Mouse (Mus musculus): ENCODE data around the gene Tac2. TPM values are rescaled to one million over a fixed set of nuclear protein-coding genes. Genes with fewer than 3 reads are reported as not detected.

Tac2 gene
- polyA plus RNA-seq, 1 experiment from 2014 or later: 0.34 TPM

DNA sequence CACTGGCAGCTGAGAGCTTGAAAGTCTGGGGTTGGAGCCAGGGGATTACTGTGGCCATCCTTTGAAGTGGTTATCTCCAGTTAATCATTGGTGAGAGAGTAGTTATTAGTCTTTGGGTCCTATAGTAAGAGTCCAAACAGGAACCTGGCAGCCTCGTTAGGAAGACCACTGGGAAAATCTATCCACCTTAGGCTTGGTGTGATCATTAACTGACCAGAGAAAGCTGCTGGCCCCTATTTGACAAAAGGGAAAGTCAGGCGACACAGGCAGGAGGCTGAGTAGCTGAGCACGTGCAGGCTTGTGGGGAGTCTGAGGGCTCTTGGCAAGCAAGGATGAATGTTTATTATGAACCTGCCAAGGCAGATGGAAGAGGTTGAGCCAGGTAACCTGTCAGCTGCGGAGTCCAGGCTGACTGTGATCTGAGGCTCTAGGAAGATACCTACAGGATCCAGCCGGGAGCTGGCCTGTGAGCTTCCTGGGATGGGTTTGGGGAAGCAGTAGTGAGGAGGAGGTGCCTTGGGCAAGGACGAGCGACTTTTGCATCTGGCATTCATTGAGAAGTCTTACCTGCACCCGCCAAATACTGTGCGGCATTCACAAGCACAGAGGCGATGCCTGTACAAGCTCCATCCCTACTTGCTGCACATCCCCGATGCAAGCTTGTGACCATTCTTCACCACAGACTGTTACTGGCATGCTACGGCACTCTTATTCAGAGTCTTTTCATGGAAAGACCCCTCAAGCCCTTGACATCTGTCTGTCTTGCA is 39.8 kb downstream of the Tac2 start:
- whole genome bisulfite sequencing: 45% methylated on average over 12 of the region's 12 CpGs
- H3K4me2 ChIP-seq (replicated peaks; ENCODE audit: low read depth): no peak overlapping the region
- no peak overlapping the region for H3K4me3 ChIP-seq (ENCODE audit: low read depth, low read length)
- H3K9me3 ChIP-seq (ENCODE audit: control insufficient read depth, low read length): no peaks in the 10 kb centered on the region
- H3K9ac ChIP-seq (ENCODE audit: low read length): no peak overlapping the region
- 0 out of 2 replicates have a peak, but pooled peaks have one; percentile 15 for ATAC-seq (ENCODE audit: low FRiP score, low TSS enrichment)
- H3K27me3 ChIP-seq (ENCODE audit: control insufficient read depth, insufficient read depth, low read length): no peaks in the 10 kb centered on the region
- no peaks in the 10 kb centered on the region for H3K36me3 ChIP-seq (ENCODE audit: control insufficient read depth, insufficient read depth, low read length)
- H3K4me1 ChIP-seq (replicated peaks; ENCODE audit: control insufficient read depth, insufficient read depth): no peaks in the 10 kb centered on the region
- no peak overlapping the region for H3K27ac ChIP-seq (replicated peaks)
- no peak for DNase-seq (ENCODE audit: low spot score)
- TF ChIP-seq CTCF (IDR thresholded peaks at IDR 0.05; ENCODE audit: low read depth) (no peak), EP300 (optimal IDR thresholded peaks at IDR 0.05) (no peak)

DNA sequence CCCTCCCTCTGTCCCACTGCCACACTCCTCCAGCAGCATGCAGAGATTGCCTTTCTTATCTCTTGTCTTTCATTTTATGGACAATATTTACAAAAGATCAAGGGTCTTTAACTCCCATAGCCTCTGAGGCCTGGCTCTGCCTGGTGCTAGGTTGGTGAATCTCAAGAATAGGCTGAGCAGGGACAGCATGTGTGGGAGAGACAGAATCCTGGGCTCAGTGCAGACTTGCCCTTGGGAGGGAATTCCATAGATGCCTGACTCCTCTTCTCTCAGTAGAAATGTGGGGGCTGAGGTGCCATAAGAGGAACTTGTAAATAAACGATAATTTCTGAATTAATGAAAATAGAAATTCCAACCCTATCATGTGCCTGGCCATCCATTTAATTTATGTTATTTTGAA is 42.3 kb downstream of the Tac2 start:
- Histone ChIP-seq H3K4me2 (replicated peaks; ENCODE audit: low read depth) (no peak overlapping the region), H3K4me3 (ENCODE audit: low read depth, low read length) (no peak overlapping the region), H3K9me3 (ENCODE audit: control insufficient read depth, low read length) (no peaks in the 10 kb centered on the region), H3K36me3 (ENCODE audit: control insufficient read depth, insufficient read depth, low read length) (no peaks in the 10 kb centered on the region), H3K9ac (ENCODE audit: low read length) (no peak overlapping the region), H3K27ac (replicated peaks) (no peak overlapping the region), H3K4me1 (replicated peaks; ENCODE audit: control insufficient read depth, insufficient read depth) (no peaks in the 10 kb centered on the region), H3K27me3 (ENCODE audit: control insufficient read depth, insufficient read depth, low read length) (no peaks in the 10 kb centered on the region)
- DNase-seq (ENCODE audit: low spot score) (no peak), ATAC-seq (ENCODE audit: low FRiP score, low TSS enrichment) (no peak)
- 76% methylated on average over 1 of the region's 1 CpGs for WGBS
- no peak for TF ChIP-seq EP300 (optimal IDR thresholded peaks at IDR 0.05)
- TF ChIP-seq CTCF (IDR thresholded peaks at IDR 0.05; ENCODE audit: low read depth): no peak

DNA sequence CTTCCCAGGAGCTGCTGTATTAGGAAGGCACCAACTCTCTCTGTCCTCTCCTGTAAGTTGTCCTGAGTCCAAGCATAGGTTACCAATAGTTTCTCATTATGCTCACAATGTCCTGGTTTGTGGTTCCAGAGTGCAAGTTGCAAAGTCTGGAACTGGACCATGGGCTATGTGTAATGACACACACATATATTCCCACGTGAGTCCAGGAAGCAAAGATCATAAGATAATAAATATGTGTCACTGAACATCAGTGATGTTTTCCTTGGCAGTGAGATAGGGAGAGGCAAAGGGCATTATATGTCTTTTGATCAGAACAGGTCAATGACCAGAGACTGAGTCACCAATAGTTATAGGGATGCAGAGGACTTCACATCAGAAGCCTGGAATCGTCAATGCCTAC is 51.7 kb downstream of the Tac2 start, which contains the start of gene Rdh9:
Gene Rdh9 (plus strand): TSS at position 376 of the 400 bp plus-strand sequence.
- TF ChIP-seq CTCF (IDR thresholded peaks at IDR 0.05; ENCODE audit: low read depth) (no peak), EP300 (optimal IDR thresholded peaks at IDR 0.05) (no peak)
- WGBS: 72% methylated on average over 2 of the region's 2 CpGs

More for the DNA sequence above, 51.7 kb downstream of the Tac2 start, which contains the start of gene Rdh9:
- peak; percentile 73 for ATAC-seq (ENCODE audit: low FRiP score, low TSS enrichment)
- no peak within 1 kb of the TSS for H3K4me2 ChIP-seq (replicated peaks; ENCODE audit: low read depth)
- H3K27me3 ChIP-seq (ENCODE audit: control insufficient read depth, insufficient read depth, low read length): no peaks in the 10 kb centered on the region
- H3K36me3 ChIP-seq (ENCODE audit: control insufficient read depth, insufficient read depth, low read length): no peaks in the 10 kb centered on the region
- no peaks in the 10 kb centered on the region for H3K9me3 ChIP-seq (ENCODE audit: control insufficient read depth, low read length)
- no peak within 1 kb of the TSS for H3K9ac ChIP-seq (ENCODE audit: low read length)
- H3K4me1 ChIP-seq (replicated peaks; ENCODE audit: control insufficient read depth, insufficient read depth): no peaks in the 10 kb centered on the region
- H3K4me3 ChIP-seq (ENCODE audit: low read depth, low read length): no peak within 1 kb of the TSS
- DNase-seq (ENCODE audit: low spot score): no peak
- no peak within 1 kb of the TSS for H3K27ac ChIP-seq (replicated peaks)

Other genes starting within 250 kb of the Tac2 start
- gene Stac3, start 222.8 kb upstream of the Tac2 start, polyA plus RNA-seq (2015; fragmentation: Nextera tagmentation; extraction: Ambion mirVana): 0.23 and 0.40 TPM in 2 replicates
- 58.2 and 72.8 TPM in 2 replicates for gene Ndufa4l2, start 209.5 kb upstream of the Tac2 start, polyA plus RNA-seq (2015; fragmentation: Nextera tagmentation; extraction: Ambion mirVana)
- 38.9 and 40.9 TPM in 2 replicates for gene Shmt2, start 202.0 kb upstream of the Tac2 start, polyA plus RNA-seq (2015; fragmentation: Nextera tagmentation; extraction: Ambion mirVana)
- 2.7 and 4.0 TPM in 2 replicates for gene Nxph4, start 189.9 kb upstream of the Tac2 start, polyA plus RNA-seq (2015; fragmentation: Nextera tagmentation; extraction: Ambion mirVana)
- gene Lrp1, start 103.3 kb upstream of the Tac2 start, polyA plus RNA-seq (2015; fragmentation: Nextera tagmentation; extraction: Ambion mirVana): 32.7 and 37.4 TPM in 2 replicates
- gene Stat6, start 81.5 kb upstream of the Tac2 start, polyA plus RNA-seq (2015; fragmentation: Nextera tagmentation; extraction: Ambion mirVana): 31.4 and 34.6 TPM in 2 replicates
- gene Nemp1, start 57.6 kb upstream of the Tac2 start, polyA plus RNA-seq (2015; fragmentation: Nextera tagmentation; extraction: Ambion mirVana): 4.1 and 4.5 TPM in 2 replicates
- gene Nab2, start 55.9 kb upstream of the Tac2 start, polyA plus RNA-seq (2015; fragmentation: Nextera tagmentation; extraction: Ambion mirVana): 6.8 and 8.9 TPM in 2 replicates
- 39.3 and 42.1 TPM in 2 replicates for gene Myo1a, start 19.3 kb upstream of the Tac2 start, polyA plus RNA-seq (2015; fragmentation: Nextera tagmentation; extraction: Ambion mirVana)
- 1.4 and 1.6 TPM in 2 replicates for gene Zbtb39, start 15.1 kb downstream of the Tac2 start, polyA plus RNA-seq (2015; fragmentation: Nextera tagmentation; extraction: Ambion mirVana)
- gene Gpr182, start 27.3 kb downstream of the Tac2 start, polyA plus RNA-seq (2015; fragmentation: Nextera tagmentation; extraction: Ambion mirVana): 0.77 and 0.92 TPM in 2 replicates
- gene Rdh1, start 35.2 kb downstream of the Tac2 start, polyA plus RNA-seq (2015; fragmentation: Nextera tagmentation; extraction: Ambion mirVana): 0.19 and 0.23 TPM in 2 replicates
- 0.67 and 0.69 TPM in 2 replicates for gene Rdh16f1, start 35.3 kb downstream of the Tac2 start, polyA plus RNA-seq (2015; fragmentation: Nextera tagmentation; extraction: Ambion mirVana)
- not detected in 2 replicates for gene Rdh9, start 51.9 kb downstream of the Tac2 start, polyA plus RNA-seq (2015; fragmentation: Nextera tagmentation; extraction: Ambion mirVana)
- gene Rdh16, start 76.7 kb downstream of the Tac2 start, polyA plus RNA-seq (2015; fragmentation: Nextera tagmentation; extraction: Ambion mirVana): 1.0 and 1.5 TPM in 2 replicates
- gene Rdh19, start 125.5 kb downstream of the Tac2 start, polyA plus RNA-seq (2015; fragmentation: Nextera tagmentation; extraction: Ambion mirVana): not detected in 2 replicates
- gene Rdh16f2, start 142.0 kb downstream of the Tac2 start, polyA plus RNA-seq (2015; fragmentation: Nextera tagmentation; extraction: Ambion mirVana): not detected in 2 replicates
- gene Rdh7, start 164.3 kb downstream of the Tac2 start, polyA plus RNA-seq (2015; fragmentation: Nextera tagmentation; extraction: Ambion mirVana): 1.9 and 2.1 TPM in 2 replicates
- 24.6 and 24.7 TPM in 2 replicates for gene Sdr9c7, start 174.0 kb downstream of the Tac2 start, polyA plus RNA-seq (2015; fragmentation: Nextera tagmentation; extraction: Ambion mirVana)